Mouse (Mus musculus): Measurements from ENCODE around the gene Fmnl1.
A peak's percentile ranks its signal among the peaks of the same experiment; 100 is the strongest.

The Fmnl1 gene

DNA sequence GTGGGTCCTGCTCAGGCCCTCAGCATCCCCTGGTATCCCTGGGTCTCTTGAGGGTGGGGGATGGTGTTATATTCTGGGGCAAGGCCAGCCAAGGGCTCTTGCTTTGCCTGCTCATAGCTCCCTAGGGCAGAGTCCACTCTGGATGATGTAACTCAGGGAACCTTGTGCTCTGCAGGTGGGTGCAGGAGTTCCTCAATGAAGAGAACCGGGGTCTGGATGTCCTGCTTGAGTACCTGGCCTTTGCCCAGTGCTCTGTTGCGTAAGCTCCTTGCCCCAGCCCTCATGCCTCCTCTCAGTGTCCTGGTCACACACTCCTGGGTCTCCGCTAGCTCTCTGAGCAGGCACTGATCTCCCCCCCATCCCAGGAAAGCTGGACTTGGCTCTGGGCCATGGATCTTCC is 11.0 kb downstream of the Fmnl1 start:
- peaks cover 26% of the 10 kb centered on the region for H3K4me1 ChIP-seq (replicated peaks; ENCODE audit: low read depth, low read length)
- no peaks in the 10 kb centered on the region for H3K36me3 ChIP-seq (ENCODE audit: insufficient read depth, low read length)
- H3K4me3 ChIP-seq (replicated peaks; ENCODE audit: low read length): no peak overlapping the region
- TF ChIP-seq NANOG (IDR thresholded peaks at IDR 0.05; ENCODE audit: borderline replicate concordance, low read length) (no peak), CTCF (conservative IDR thresholded peaks at IDR 0.05; ENCODE audit: low read length) (no peak), POU5F1 (IDR thresholded peaks at IDR 0.05; ENCODE audit: borderline replicate concordance, low read length) (no peak)
- H3K27me3 ChIP-seq (ENCODE audit: insufficient read depth, low read length): peaks cover 9% of the 10 kb centered on the region
- no peaks in the 10 kb centered on the region for H3K9me3 ChIP-seq (ENCODE audit: low read length)

DNA sequence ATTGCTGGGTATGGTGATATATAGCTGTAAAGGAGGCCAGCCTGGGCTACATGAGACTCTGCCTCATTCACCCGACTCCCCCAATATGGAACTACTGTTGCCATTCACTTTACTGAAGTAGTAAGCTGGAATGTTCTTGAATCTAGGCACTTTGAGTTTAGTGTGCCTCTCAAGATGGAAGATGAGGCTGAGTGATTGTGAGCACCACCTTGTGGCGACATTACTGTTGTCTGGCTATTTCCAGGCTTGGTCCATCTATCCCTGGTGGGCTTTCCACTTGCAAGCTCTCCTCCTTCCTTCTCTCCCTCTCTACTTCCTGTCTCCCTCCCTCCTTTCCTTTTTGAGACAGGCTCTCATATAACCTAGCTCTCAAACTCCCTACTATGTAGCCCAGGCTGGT is 14.0 kb downstream of the Fmnl1 start:
- no peaks in the 10 kb centered on the region for H3K9me3 ChIP-seq (ENCODE audit: low read length)
- H3K36me3 ChIP-seq (ENCODE audit: insufficient read depth, low read length): no peaks in the 10 kb centered on the region
- H3K4me3 ChIP-seq (replicated peaks; ENCODE audit: low read length): no peak overlapping the region
- TF ChIP-seq NANOG (IDR thresholded peaks at IDR 0.05; ENCODE audit: borderline replicate concordance, low read length) (no peak), CTCF (conservative IDR thresholded peaks at IDR 0.05; ENCODE audit: low read length) (peak; percentile 26)
- peaks cover 13% of the 10 kb centered on the region for H3K27me3 ChIP-seq (ENCODE audit: insufficient read depth, low read length)
- peaks cover 9% of the 10 kb centered on the region; the same call in 1 of the 2 replicates for H3K4me1 ChIP-seq (replicated peaks; ENCODE audit: low read depth, low read length)

DNA sequence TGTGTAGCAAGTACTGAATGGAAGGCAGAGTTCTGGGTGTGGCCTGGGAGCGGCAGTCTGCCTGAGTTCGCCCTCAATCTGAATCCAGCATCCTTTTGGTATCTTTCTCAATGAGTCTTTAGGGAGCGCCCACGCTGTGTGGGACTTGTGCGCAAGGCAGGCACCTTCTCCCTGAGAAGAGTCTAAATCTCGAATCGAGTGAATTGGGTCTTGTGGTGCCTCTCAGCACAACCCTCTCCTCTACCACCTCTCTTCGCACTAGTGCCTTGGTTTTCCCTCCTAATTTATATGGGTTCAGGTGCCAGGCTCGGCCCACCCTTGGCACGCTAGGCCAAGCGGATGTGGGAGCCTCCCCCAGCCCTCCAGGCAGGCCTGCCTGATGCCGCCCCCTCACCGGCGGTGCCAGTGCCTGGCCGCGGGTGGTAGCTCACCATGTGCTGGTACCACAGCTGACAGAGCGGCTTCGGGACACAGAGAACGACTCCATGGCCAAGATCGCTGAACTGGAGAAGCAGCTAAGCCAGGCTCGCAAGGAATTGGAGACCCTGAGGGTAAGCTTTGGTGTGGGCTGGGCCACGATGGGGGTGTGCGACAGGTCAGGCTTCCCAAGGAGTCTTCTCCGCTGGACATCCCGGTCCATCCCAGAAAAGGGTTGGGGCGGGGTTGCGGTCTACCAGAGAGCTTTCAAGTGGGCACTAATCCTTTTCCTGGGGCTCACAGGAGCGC is 21.5 kb downstream of the Fmnl1 start:
- Histone ChIP-seq H3K36me3 (ENCODE audit: insufficient read depth, low read length) (peaks cover 23% of the 10 kb centered on the region), H3K9me3 (ENCODE audit: low read length) (no peaks in the 10 kb centered on the region), H3K4me1 (replicated peaks; ENCODE audit: low read depth, low read length) (peaks cover 38% of the 10 kb centered on the region), H3K27me3 (ENCODE audit: insufficient read depth, low read length) (peaks cover 77% of the 10 kb centered on the region), H3K4me3 (replicated peaks; ENCODE audit: low read length) (peak overlapping the region; percentile 70)
- TF ChIP-seq POU5F1 (IDR thresholded peaks at IDR 0.05; ENCODE audit: borderline replicate concordance, low read length) (no peak), NANOG (IDR thresholded peaks at IDR 0.05; ENCODE audit: borderline replicate concordance, low read length) (no peak), CTCF (conservative IDR thresholded peaks at IDR 0.05; ENCODE audit: low read length) (no peak)

DNA sequence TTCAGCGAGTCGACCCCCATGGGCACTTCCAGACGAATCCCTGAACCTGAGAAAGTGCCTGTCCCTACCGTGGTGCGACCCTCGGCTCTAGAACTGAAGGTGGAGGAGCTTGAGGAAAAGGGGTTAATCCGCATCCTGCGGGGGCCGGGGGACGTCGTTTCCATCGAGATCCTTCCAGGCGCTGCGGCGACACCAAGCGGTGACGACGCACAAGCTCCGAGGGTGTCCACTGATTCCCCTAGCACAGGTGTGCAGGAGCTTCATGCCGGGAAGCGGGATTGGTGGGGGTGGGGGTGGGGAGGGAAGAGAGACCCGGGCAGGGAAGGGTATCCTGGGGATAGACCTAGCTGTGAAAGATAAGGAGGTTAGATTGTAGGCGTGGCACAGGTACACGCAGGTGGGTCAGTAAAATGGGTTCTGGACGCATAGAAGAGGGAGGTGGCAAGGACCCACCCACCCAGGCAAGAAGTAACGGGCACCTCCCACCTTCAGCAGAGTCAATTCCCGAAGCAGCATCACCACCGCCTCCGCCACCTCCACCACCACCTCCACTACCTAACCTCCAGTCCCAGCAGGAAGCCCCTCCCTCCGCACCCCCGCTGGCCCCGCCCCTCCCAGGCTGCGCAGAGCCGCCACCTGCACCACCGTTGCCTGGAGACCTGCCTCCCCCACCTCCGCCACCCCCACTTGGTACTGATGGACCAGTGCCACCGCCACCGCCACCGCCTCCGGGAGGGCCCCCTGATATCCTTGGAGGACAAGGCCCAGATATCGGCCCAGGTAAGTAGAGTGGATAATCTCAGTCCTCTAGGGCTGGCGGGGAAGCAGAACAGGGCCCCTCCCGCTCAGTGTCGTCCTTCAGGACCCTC is 22.3 kb downstream of the Fmnl1 start:
- no peak for TF ChIP-seq NANOG (IDR thresholded peaks at IDR 0.05; ENCODE audit: borderline replicate concordance, low read length)
- TF ChIP-seq POU5F1 (IDR thresholded peaks at IDR 0.05; ENCODE audit: borderline replicate concordance, low read length): no peak
- TF ChIP-seq CTCF (conservative IDR thresholded peaks at IDR 0.05; ENCODE audit: low read length): no peak
- H3K4me3 ChIP-seq (replicated peaks; ENCODE audit: low read length): peak overlapping the region; percentile 70
- H3K4me1 ChIP-seq (replicated peaks; ENCODE audit: low read depth, low read length): peaks cover 44% of the 10 kb centered on the region
- H3K27me3 ChIP-seq (ENCODE audit: insufficient read depth, low read length): peaks cover 84% of the 10 kb centered on the region
- H3K9me3 ChIP-seq (ENCODE audit: low read length): no peaks in the 10 kb centered on the region
- peaks cover 24% of the 10 kb centered on the region for H3K36me3 ChIP-seq (ENCODE audit: insufficient read depth, low read length)

DNA sequence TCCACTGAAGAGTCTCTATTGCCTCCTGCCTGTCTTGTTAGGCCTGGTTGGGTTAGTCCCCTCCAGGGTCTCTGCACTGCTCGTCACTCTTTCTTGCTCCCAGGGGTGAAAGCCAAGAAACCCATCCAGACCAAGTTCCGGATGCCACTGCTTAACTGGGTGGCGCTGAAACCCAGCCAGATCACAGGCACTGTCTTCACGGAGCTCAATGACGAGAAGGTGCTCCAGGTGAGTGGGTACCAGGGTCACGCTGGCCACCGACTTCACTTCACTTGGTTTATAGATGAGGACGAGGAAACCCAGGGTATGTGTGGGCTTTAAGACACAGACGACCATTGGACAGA is 22.9 kb downstream of the Fmnl1 start:
- TF ChIP-seq CTCF (conservative IDR thresholded peaks at IDR 0.05; ENCODE audit: low read length): no peak
- TF ChIP-seq NANOG (IDR thresholded peaks at IDR 0.05; ENCODE audit: borderline replicate concordance, low read length): no peak
- no peak for TF ChIP-seq POU5F1 (IDR thresholded peaks at IDR 0.05; ENCODE audit: borderline replicate concordance, low read length)
- peaks cover 24% of the 10 kb centered on the region for H3K36me3 ChIP-seq (ENCODE audit: insufficient read depth, low read length)
- H3K4me1 ChIP-seq (replicated peaks; ENCODE audit: low read depth, low read length): peaks cover 50% of the 10 kb centered on the region
- no peaks in the 10 kb centered on the region for H3K9me3 ChIP-seq (ENCODE audit: low read length)
- H3K4me3 ChIP-seq (replicated peaks; ENCODE audit: low read length): peak overlapping the region; percentile 70
- H3K27me3 ChIP-seq (ENCODE audit: insufficient read depth, low read length): peaks cover 90% of the 10 kb centered on the region

DNA sequence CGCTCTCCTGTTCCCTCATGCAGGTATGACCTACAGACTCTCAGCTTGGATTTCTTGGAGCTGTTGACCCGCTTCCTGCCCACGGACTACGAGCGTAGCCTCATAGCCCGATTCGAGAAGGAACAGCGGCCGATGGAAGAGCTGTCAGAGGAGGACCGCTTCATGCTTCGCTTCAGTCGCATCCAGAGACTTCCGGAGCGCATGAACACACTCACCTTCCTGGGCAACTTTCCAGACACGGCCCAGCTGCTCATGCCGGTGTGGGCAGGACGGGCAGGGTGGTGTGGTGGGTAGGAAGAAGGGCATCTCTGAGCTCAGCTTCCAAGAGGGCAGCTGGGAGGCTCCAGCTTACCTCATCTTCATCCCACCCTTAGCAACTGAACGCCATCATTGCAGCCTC is 24.3 kb downstream of the Fmnl1 start:
- TF ChIP-seq POU5F1 (IDR thresholded peaks at IDR 0.05; ENCODE audit: borderline replicate concordance, low read length): no peak
- no peak for TF ChIP-seq CTCF (conservative IDR thresholded peaks at IDR 0.05; ENCODE audit: low read length)
- TF ChIP-seq NANOG (IDR thresholded peaks at IDR 0.05; ENCODE audit: borderline replicate concordance, low read length): no peak

DNA sequence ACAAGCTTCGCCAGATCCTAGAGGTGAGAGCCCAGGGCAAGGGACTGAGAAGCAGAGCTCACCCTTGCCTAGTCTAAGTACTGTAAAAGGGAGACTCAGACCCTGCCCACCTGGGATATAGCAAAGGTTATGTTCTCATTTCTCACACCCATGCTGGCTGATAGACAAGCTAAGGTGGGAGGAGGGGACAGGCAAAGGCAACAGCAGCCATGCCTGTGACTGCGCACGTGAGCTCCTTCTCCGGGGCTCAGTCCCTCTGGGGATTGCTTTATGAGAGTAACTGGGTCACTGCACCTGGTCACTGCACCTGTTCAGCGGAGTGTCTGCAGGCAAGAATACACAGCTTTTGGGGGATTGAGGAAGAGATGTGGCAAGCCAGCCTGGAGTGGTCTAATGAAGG is 24.7 kb downstream of the Fmnl1 start:
- H3K27me3 ChIP-seq (ENCODE audit: insufficient read depth, low read length): peaks cover 89% of the 10 kb centered on the region
- H3K4me3 ChIP-seq (replicated peaks; ENCODE audit: low read length): no peak overlapping the region
- H3K9me3 ChIP-seq (ENCODE audit: low read length): no peaks in the 10 kb centered on the region
- peaks cover 24% of the 10 kb centered on the region for H3K36me3 ChIP-seq (ENCODE audit: insufficient read depth, low read length)
- no peak for TF ChIP-seq CTCF (conservative IDR thresholded peaks at IDR 0.05; ENCODE audit: low read length)
- no peak for TF ChIP-seq NANOG (IDR thresholded peaks at IDR 0.05; ENCODE audit: borderline replicate concordance, low read length)
- TF ChIP-seq POU5F1 (IDR thresholded peaks at IDR 0.05; ENCODE audit: borderline replicate concordance, low read length): no peak
- H3K4me1 ChIP-seq (replicated peaks; ENCODE audit: low read depth, low read length): peaks cover 54% of the 10 kb centered on the region

More for the DNA sequence above, 24.3 kb downstream of the Fmnl1 start:
- peaks cover 91% of the 10 kb centered on the region for H3K27me3 ChIP-seq (ENCODE audit: insufficient read depth, low read length)
- H3K4me1 ChIP-seq (replicated peaks; ENCODE audit: low read depth, low read length): peaks cover 54% of the 10 kb centered on the region
- no peak overlapping the region for H3K4me3 ChIP-seq (replicated peaks; ENCODE audit: low read length)
- H3K36me3 ChIP-seq (ENCODE audit: insufficient read depth, low read length): peaks cover 24% of the 10 kb centered on the region
- H3K9me3 ChIP-seq (ENCODE audit: low read length): no peaks in the 10 kb centered on the region

DNA sequence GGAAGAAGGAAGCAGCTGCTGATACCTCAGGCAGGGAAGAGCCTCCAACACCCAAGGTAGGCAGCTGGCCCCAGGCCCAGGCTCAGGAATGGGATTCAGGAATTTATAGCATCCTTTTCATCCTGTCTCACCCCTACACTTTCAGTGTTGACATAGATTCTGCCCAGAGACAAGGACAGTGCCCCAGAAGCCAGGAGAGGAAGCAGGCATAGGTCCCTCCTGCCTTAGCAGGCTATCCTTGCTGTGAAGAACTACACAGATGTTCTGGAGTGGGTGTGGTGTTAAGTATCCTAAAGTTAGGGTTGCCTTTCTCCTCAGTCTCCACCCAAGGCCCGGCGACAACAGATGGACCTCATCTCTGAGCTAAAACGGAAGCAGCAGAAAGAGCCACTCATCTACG is 26.4 kb downstream of the Fmnl1 start:
- Histone ChIP-seq H3K4me1 (replicated peaks; ENCODE audit: low read depth, low read length) (peaks cover 44% of the 10 kb centered on the region), H3K27me3 (ENCODE audit: insufficient read depth, low read length) (peaks cover 84% of the 10 kb centered on the region), H3K36me3 (ENCODE audit: insufficient read depth, low read length) (peaks cover 24% of the 10 kb centered on the region), H3K9me3 (ENCODE audit: low read length) (no peaks in the 10 kb centered on the region), H3K4me3 (replicated peaks; ENCODE audit: low read length) (no peak overlapping the region)
- TF ChIP-seq POU5F1 (IDR thresholded peaks at IDR 0.05; ENCODE audit: borderline replicate concordance, low read length) (no peak), CTCF (conservative IDR thresholded peaks at IDR 0.05; ENCODE audit: low read length) (no peak), NANOG (IDR thresholded peaks at IDR 0.05; ENCODE audit: borderline replicate concordance, low read length) (no peak)

All from E14TG2a.4 (cell line).